Mouse (Mus musculus) lung, embryonic 16.5 days (tissue): ENCODE results near the gene Cxcr1. TPM values are rescaled to one million over a fixed set of nuclear protein-coding genes. Genes with fewer than 3 reads are reported as not detected.

ENCODE experiments used
- ATAC-seq: fragments of 200-750 bp; cut with Nextera tagmentation; 2 replicates; pipeline ENCODE4 v1.8.0; 2017; ENCODE audit warnings: low read depth, mild to moderate bottlenecking, moderate library complexity
- H3K27ac ChIP-seq: fragments of 300-500 bp; sonication (generic); 2 replicates; pipeline ENCODE4 v1.5.1; 2014; ENCODE audit warnings: mild to moderate bottlenecking, control low read depth, low read length
- H3K27me3 ChIP-seq: fragments of 300-500 bp; sonication (generic); 2 replicates; pipeline ENCODE4 v1.6.1; 2014; ENCODE audit warnings: low read depth, low read length, mixed read lengths; ENCODE audit not compliant: control insufficient read depth, insufficient read depth
- H3K36me3 ChIP-seq: fragments of 300-500 bp; sonication (generic); 2 replicates; pipeline ENCODE4 v1.6.1; 2014; ENCODE audit warnings: low read length; ENCODE audit not compliant: control insufficient read depth, insufficient read depth
- H3K4me1 ChIP-seq: fragments of 300-500 bp; sonication (generic); replicated peaks from 2 replicates; pipeline ENCODE4 v1.6.1; 2014; ENCODE audit warnings: low read length, mixed read lengths; ENCODE audit not compliant: control insufficient read depth, insufficient read depth
- H3K4me2 ChIP-seq: fragments of 300-500 bp; sonication (generic); 2 replicates; pipeline ENCODE4 v1.6.1; 2014; ENCODE audit warnings: low read depth, low read length, control low read depth
- H3K4me3 ChIP-seq: fragments of 300-500 bp; sonication (generic); 2 replicates; pipeline ENCODE4 v1.5.1; 2014; ENCODE audit warnings: mild to moderate bottlenecking, low read length, control low read depth
- H3K9ac ChIP-seq: fragments of 300-500 bp; sonication (generic); 2 replicates; pipeline ENCODE4 v1.6.1; 2014; ENCODE audit warnings: low read length, control low read depth
- H3K9me3 ChIP-seq: fragments of 300-500 bp; sonication (generic); 2 replicates; pipeline ENCODE4 v1.6.1; 2016; ENCODE audit warnings: low read length; ENCODE audit not compliant: control insufficient read depth
- WGBS: fragments of 180-500 bp; shearing (Covaris S2); extraction: QIAGEN DNeasy Blood & Tissue Kit; methylation state at CpG from one replicate; pipeline ENCODE4 v1.1.7; 2014; 5-methylcytosine and 5-hydroxymethylcytosine counted together
- polyA plus RNA-seq: library from polyadenylated mRNA; unstranded; fragments of >200 nt; fragmentation: Nextera tagmentation; extraction: Ambion mirVana; gene quantifications from 2 replicates; pipeline ENCODE4 v1.2.1, GENCODE M21; 2015

Cxcr1 gene
- not detected in 2 replicates for polyA plus RNA-seq

DNA sequence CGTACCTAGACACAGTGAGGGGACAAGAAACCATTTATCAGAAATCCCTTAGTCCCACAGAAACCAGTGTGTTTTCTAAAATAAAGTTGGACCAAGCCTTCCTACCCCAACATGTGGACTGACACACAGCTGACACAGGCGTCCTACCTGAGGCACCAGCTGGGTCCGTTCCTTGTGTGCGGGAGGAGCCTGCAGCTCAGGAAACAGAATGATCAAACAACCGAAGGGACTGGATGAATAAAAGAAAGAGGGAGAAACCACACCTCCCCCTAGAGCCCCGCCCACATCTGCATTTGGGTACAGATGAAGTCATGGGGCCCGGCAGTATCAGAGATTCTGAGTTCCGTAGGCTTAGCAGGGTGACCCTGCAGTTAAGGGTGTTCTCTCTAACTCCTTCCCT, at the start of gene Cxcr1:
Gene Cxcr1, minus strand, starts transcription at position 187 of the 400 bp plus-strand sequence.
- Histone ChIP-seq H3K4me2 (no peak within 1 kb of the TSS), H3K9ac (no peak within 1 kb of the TSS), H3K27ac (no peak within 1 kb of the TSS), H3K27me3 (no peaks in the 10 kb centered on the region), H3K9me3 (no peaks in the 10 kb centered on the region), H3K4me3 (no peak within 1 kb of the TSS), H3K36me3 (no peaks in the 10 kb centered on the region), H3K4me1 (no peaks in the 10 kb centered on the region; the same call in 1 of the 2 replicates)
- ATAC-seq, result no peak
- WGBS, result 64% methylated on average over 8 of the region's 8 CpGs

GRCm38 (mm10) chr1:74240832-74241231, 46.4 kb upstream of the Cxcr1 start:
- no peak for ATAC-seq
- Histone ChIP-seq H3K36me3 (no peaks in the 10 kb centered on the region), H3K4me1 (peaks cover 34% of the 10 kb centered on the region)

GRCm38 (mm10) chr1:74240311-74240710, 45.9 kb upstream of the Cxcr1 start:
- no peak for ATAC-seq
- Histone ChIP-seq H3K27me3 (no peaks in the 10 kb centered on the region), H3K9me3 (no peaks in the 10 kb centered on the region), H3K27ac (no peak overlapping the region; the same call in 1 of the 2 replicates), H3K36me3 (no peaks in the 10 kb centered on the region), H3K4me2 (no peak overlapping the region), H3K4me3 (no peak overlapping the region), H3K9ac (no peak overlapping the region), H3K4me1 (peaks cover 34% of the 10 kb centered on the region)
- 50% methylated on average over 6 of the region's 6 CpGs for WGBS

More at GRCm38 (mm10) chr1:74240832-74241231, 46.4 kb upstream of the Cxcr1 start:
- Histone ChIP-seq H3K9me3 (no peaks in the 10 kb centered on the region), H3K4me2 (no peak overlapping the region), H3K27me3 (no peaks in the 10 kb centered on the region), H3K27ac (no peak overlapping the region), H3K4me3 (no peak overlapping the region), H3K9ac (no peak overlapping the region)
- 67% methylated on average over 4 of the region's 4 CpGs for WGBS

DNA sequence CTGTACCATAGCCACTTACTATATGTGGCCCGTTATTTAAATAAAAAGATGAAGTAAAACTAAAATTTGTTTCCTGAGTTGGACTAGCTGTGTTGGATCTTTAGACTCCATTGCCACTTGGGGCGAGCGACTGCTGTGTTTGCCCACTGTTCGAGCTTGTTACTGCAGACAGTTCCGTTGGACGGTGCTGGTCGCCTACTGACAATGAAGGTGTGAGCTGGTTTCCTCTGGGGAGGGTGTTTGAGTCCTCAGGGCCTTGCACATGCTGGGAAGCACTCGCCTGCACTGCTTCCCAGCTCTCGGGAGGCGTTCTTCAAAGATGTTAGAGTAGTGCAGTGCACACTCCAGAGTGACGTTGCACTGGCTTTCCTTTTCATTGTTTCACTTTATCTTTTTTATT, 45.2 kb upstream of the Cxcr1 start:
- no peak overlapping the region for H3K27ac ChIP-seq
- no peak overlapping the region for H3K4me3 ChIP-seq
- H3K4me1 ChIP-seq, result peaks cover 32% of the 10 kb centered on the region
- H3K27me3 ChIP-seq, result no peaks in the 10 kb centered on the region
- no peak for ATAC-seq
- H3K4me2 ChIP-seq, result peak overlapping the region; percentile 75; the same call in 1 of the 2 replicates
- no peaks in the 10 kb centered on the region for H3K9me3 ChIP-seq
- WGBS, result 43% methylated on average over 11 of the region's 11 CpGs
- no peaks in the 10 kb centered on the region for H3K36me3 ChIP-seq
- H3K9ac ChIP-seq, result no peak overlapping the region

DNA sequence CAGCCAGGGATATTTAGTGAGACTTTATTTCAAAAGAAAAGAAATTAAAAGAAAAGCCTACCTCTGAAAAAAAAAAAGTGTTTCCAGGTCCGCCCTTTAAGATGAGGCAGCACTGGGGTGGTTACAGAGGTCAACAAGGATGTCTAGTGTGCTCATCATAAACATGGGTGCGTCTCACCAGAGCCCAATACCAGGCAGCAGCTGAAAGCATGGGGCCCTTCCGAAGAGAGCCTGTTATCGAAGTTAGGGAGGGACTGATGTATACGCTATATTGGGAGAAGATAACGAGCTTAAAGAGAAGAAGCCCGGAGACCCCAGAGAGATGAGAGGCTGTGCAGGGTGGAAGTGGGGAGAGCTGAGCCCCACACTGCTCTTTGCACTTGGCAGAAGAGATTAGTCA, 44.7 kb upstream of the Cxcr1 start:
- Histone ChIP-seq H3K27ac (no peak overlapping the region), H3K4me3 (no peak overlapping the region), H3K4me1 (peaks cover 32% of the 10 kb centered on the region), H3K9ac (no peak overlapping the region; the same call in 1 of the 2 replicates), H3K4me2 (peak overlapping the region; percentile 75), H3K36me3 (no peaks in the 10 kb centered on the region), H3K27me3 (no peaks in the 10 kb centered on the region), H3K9me3 (no peaks in the 10 kb centered on the region)
- ATAC-seq, result no peak
- 41% methylated on average over 7 of the region's 7 CpGs for WGBS

DNA sequence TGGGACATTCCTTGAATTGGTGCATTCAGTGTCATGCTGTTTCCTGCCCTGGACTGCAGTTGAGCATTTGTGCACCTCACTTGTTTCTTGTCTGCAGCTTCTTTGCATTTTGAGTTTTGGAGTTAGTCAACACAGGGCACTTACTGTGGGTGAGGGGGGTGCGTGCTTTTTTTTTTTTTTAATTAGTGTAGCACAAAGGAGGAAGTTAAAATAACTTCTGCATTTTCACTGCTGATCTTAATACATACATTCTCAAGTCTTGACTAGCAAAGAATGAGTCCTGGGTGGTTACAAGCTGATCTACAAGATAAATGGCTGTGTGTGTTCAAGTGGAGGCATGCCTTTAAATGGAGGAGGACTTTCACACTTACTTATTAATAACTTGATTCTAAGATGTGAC, 43.7 kb upstream of the Cxcr1 start:
- peaks cover 30% of the 10 kb centered on the region for H3K4me1 ChIP-seq
- no peak overlapping the region for H3K27ac ChIP-seq
- peak overlapping the region; percentile 93 for H3K9ac ChIP-seq
- no peak for ATAC-seq
- H3K4me2 ChIP-seq, result peak overlapping the region; percentile 75
- WGBS, result 63% methylated on average over 1 of the region's 1 CpGs
- H3K36me3 ChIP-seq, result no peaks in the 10 kb centered on the region
- peak overlapping the region; percentile 83 for H3K4me3 ChIP-seq
- no peaks in the 10 kb centered on the region for H3K9me3 ChIP-seq
- no peaks in the 10 kb centered on the region for H3K27me3 ChIP-seq

GRCm38 (mm10) chr1:74237671-74238070, 43.2 kb upstream of the Cxcr1 start:
- Histone ChIP-seq H3K4me2 (peak overlapping the region; percentile 75), H3K27me3 (no peaks in the 10 kb centered on the region), H3K4me3 (peak overlapping the region; percentile 83), H3K27ac (no peak overlapping the region), H3K9me3 (no peaks in the 10 kb centered on the region), H3K36me3 (no peaks in the 10 kb centered on the region), H3K4me1 (peaks cover 30% of the 10 kb centered on the region), H3K9ac (peak overlapping the region; percentile 93)
- WGBS, result 22% methylated on average over 5 of the region's 5 CpGs
- ATAC-seq, result no peak

GRCm38 (mm10) chr1:74236590-74237317, 42.3 kb upstream of the Cxcr1 start:
- peak overlapping the region; percentile 75 for H3K4me2 ChIP-seq
- no peaks in the 10 kb centered on the region for H3K36me3 ChIP-seq
- H3K9me3 ChIP-seq, result no peaks in the 10 kb centered on the region
- peak overlapping the region; percentile 93 for H3K9ac ChIP-seq
- peak overlapping the region; percentile 82 for H3K27ac ChIP-seq
- H3K4me3 ChIP-seq, result peak overlapping the region; percentile 83
- peak; percentile 59 for ATAC-seq
- under 1% methylated on average over 41 of the region's 57 CpGs for WGBS
- H3K27me3 ChIP-seq, result no peaks in the 10 kb centered on the region
- H3K4me1 ChIP-seq, result peaks cover 30% of the 10 kb centered on the region

GRCm38 (mm10) chr1:74235938-74236589, 41.6 kb upstream of the Cxcr1 start, which contains the start of gene Arpc2:
Gene Arpc2 (plus strand): TSS chr1:74236084.
- peaks cover 30% of the 10 kb centered on the region for H3K4me1 ChIP-seq
- peak within 1 kb of the TSS; percentile 90 for H3K4me2 ChIP-seq
- peak within 1 kb of the TSS; percentile 93 for H3K9ac ChIP-seq
- no peaks in the 10 kb centered on the region for H3K27me3 ChIP-seq
- peak; percentile 96 for ATAC-seq
- no peaks in the 10 kb centered on the region for H3K9me3 ChIP-seq
- peak within 1 kb of the TSS; percentile 83 for H3K4me3 ChIP-seq
- H3K36me3 ChIP-seq, result no peaks in the 10 kb centered on the region
- peak within 1 kb of the TSS; percentile 82 for H3K27ac ChIP-seq
- 2% methylated on average over 40 of the region's 55 CpGs for WGBS
